Mouse (Mus musculus) megakaryocyte, adult 5-6 weeks (primary cell): ENCODE data around the gene Slc7a8. TPM values are rescaled to one million over a fixed set of nuclear protein-coding genes. Genes with fewer than 3 reads are reported as not detected.
"Not testable (repeated sequence)": the region's sequence is repeated elsewhere in the genome, so short reads cannot be mapped to it uniquely, and the experiment has no call there.

Experiments used
- ATAC-seq: 2 replicates; pipeline ENCODE4 v1.8.0; 2016; ENCODE audit warnings: mild to moderate bottlenecking, inconsistent platforms; ENCODE audit not compliant: poor library complexity, severe bottlenecking
- total RNA-seq, 2 experiments: library from RNA; stranded (forward) in 1 of 2; stranded (reverse) in 1 of 2; fragments of 153-499, 151-499 nt in 1 of 2; fragments of 221-1000, 200-1000 nt in 1 of 2; gene quantifications; 2 replicates each; pipeline versions ENCODE4 v1.2.3 to v1.2.4; 2015 to 2017

The Slc7a8 gene
- total RNA-seq, 2 experiments from 2014 or later = 1.3 to 14.3 TPM

DNA sequence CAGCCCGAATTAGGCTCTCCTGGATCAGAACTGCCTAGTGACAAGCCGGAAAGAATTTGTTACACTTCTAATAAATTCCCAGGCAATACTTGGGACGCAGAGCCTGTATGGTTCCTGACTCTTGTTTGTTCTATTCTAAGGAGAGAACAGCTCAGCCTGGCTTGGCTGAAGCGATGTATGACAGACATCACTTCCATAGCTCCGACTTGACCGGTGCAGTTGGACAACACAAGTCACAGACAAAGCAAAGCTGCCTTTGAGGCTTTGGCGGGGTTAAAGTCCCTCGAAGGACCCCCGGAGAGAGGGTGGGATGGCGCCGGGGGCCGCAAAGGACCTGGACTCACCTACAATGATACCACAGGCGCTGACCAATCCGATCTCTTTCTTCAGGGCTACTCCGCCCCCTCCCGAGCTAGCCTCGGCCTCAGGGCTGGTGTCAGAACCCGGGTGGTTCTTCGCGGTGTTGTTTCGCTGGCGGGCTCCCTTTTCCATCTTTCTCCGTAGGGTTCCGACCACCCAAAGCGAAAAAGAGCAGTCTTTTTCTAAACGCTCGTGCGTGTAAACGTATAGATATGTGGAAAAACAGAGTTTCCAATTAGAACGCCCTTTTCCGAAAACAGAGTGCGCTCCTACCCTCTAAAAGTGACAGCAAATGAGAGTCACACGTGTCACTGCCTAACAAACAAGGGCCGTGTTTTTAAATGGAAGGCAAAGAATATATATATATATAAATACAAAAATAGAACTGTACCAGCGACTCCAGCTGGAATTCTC, 723 bp downstream of the Slc7a8 start:
- peak; percentile 67 for ATAC-seq

DNA sequence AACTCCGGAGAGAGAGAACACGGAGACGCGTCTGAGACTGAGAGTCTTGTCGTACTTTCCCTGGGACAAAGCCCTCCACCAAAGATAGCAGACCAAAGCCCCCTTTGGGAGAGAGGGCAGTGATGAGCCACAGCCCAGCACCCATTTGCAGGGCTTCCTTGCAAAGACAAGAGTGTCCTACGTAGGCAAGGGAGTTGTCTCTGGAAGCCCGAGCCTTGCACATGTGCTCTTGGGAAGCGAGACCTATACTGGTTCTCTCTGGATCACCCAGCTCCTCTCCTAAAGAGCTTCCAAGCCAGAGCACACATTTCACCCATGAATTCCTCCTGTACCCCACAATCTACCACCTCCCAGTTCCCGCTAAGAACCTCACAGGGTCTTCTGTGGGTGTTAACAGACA, 1.7 kb downstream of the Slc7a8 start:
- no peak for ATAC-seq

DNA sequence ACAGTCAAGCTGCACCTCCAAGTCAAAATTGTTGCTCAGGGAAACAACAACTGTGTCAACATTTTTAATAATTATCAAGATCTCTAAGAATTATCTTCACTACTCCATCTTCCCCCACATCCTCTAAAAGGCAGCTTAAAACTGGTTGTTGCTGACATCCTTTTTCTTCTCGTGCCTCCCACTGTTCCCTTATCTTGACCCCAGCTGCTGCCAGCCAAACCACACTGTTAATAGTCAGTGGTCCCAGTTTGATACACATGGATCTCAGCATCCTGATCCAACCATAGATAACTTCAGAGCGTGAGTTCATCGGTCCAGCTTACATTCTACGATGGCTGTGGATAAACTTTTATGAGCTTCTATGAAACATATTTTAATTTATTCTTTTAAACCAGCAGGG, 3.9 kb downstream of the Slc7a8 start:
- ATAC-seq = no peak

DNA sequence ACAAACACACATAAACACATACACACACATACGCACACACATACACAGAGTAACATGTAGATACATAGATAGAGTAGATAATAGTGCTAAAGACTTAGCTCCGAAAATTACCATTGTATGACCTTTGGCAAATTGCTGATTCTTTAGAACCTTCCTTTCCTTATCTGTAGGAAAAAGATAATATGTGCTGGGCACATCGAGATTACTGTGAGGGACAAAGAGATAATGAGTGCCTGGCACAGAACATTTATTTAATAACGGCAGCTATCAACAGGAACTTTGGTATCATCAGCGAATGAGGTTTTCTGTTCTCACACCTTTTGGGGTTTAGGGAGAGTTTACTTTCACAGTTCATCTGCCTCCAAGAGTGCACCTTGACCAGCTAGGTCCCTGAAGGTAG, 5.0 kb downstream of the Slc7a8 start:
- ATAC-seq = no peak

DNA sequence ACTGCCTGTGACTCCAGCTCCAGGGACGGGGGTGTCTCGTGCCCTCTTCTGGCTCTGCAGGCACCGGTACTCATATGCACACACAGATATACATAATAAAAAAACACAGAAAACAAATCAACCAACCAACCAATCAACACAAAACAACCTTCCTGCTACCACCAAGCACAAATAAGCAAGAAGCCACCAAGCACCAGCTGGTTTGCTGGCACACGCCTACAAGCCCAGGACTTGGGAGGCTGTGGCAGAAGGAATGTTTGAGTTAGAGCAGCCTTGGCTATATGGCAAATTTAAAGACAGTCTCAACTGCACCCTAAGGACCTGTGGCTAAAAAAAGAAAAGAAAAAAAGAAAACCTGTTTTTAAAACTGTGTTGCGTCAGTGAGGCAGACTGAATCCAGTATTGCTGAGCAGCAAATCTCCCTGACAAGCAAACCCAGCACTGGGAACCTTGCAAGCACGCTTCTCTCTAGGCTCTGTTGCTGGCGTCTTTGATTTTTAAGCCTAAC, 6.2 kb downstream of the Slc7a8 start:
- no peak for ATAC-seq

DNA sequence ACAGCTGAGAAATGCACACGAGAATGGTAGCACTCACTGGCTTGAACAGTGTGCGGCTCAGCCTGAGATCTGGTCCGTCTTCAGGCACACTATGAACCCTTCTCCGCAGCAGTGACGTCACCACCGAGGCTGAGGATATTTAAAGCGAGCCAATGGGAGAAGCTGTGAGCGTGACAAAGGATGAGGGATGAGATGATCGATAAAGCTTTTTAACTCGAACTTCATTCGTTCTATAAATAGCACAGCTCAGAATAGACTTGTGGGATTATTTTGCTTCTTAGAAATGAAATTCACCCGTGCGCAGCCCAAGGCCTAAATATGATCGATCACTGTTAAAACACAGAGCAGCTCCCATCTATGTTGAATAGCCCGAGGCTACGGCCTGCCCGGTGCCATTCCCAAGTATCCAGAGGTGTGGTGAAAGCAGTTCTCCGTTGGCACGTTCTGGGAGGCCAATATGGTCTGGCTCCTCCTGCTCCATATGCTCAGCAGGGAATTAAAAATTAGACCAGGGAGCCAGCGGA, 9.4 kb downstream of the Slc7a8 start:
- no peak for ATAC-seq

DNA sequence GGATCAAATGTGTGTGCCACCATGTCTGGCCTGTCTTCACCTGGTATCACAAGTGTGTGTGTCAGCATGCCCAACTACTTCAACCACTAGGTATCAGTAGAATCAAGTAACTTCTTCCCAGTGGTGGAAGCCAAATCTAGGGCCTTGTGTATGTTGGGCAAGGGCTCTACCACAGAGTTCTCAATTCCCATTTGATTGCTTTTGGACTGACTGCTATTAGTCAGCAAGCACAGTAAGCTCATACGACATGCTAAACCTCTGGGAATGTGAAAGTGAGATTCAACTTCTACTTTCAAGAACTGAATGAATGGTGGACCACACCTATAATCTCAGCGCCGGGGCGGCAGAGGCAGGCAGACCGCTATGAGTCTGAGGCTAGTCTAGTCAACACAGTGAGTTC, 11.4 kb downstream of the Slc7a8 start:
- ATAC-seq = peak; percentile 83

DNA sequence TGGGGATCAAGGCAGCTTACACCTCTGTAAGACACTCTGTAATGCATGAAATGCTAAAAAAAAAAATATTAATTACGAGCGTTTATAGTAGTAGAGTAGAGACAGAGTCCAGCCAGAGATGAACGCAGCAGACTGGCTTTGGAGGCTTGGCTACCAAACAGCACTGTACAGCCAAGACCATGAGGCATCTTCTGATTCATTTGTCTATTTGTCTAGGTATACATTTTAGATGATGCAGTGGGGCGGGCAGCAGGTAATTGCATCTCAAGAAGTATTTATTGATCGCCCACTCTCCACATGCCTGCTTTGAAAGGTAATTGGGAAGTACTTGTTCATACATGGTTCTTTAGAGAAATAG, 12.7 kb downstream of the Slc7a8 start:
- no peak for ATAC-seq

DNA sequence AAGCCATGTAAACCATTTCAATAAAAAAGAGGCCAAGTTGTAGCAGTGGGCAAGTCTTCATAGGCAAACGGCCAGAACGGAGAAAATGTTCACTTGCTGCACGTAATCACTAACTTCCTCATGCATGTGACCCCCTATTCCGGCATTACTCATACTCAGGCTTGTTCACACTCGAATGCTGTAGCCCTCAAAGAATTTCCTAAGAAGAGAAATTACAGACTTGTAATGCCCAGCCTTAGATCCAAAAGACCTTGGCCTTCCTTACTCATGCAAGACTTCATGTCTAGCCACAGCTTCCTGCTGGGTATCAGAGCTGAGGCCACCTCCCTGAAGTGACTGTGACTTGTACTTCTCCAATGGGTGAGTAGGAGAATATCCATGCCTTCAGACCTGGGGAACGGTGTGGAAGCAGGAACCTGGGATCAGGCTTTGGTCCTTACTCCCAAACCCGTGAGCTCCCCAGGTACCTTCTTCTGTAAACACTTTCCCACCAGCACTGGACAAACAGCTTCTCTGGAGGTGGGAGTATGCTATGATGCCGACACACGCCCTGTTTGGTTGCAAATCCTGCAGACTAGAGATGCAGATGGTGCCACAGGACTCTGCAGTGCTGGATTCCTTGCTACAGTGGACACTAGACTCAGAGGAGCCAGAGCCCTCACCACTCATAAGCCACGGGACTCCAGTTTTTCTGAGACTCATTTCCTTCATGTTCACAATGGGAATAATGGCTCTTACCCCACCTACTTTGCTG, 13.3 kb downstream of the Slc7a8 start:
- peak; percentile 57 for ATAC-seq

DNA sequence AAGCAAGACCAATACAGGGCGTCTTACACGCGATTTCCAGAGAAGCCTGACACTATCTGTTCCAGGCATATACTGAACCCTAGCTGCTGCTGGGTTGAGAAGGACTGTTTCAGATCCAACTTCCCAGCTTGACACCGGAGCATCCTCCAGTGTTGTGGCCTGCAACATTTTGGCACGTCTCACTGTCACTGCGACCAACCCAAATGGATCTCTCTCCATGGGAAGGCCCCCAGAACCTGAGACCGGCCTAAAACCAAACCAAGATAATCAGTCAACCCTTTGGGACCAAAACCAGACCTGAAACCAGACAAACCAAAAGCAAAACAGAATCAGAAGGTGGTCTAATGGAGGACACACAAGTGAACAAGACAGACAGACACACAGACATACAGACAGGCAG, 14.8 kb downstream of the Slc7a8 start:
- ATAC-seq = not testable (repeated sequence)

DNA sequence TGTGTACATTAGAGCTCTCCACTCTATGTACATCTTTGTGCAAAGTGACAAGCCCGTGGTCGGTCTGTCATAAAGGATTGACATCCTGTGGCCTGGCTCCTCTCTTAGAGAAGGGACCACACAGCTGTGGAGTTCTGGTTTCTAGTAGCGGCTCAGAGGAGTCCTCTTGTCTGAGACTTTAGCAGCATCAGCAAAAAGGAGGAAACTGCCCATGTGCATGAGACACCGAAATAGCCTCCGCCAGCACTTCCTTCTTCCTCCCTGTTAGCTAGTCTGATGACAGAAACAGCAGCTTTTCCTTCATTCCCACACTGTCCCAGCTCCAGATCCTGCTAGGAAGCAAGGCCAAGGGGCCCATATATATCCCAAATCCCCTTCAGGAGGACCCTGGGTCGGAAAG, 25.4 kb downstream of the Slc7a8 start:
- peak; percentile 73 for ATAC-seq

DNA sequence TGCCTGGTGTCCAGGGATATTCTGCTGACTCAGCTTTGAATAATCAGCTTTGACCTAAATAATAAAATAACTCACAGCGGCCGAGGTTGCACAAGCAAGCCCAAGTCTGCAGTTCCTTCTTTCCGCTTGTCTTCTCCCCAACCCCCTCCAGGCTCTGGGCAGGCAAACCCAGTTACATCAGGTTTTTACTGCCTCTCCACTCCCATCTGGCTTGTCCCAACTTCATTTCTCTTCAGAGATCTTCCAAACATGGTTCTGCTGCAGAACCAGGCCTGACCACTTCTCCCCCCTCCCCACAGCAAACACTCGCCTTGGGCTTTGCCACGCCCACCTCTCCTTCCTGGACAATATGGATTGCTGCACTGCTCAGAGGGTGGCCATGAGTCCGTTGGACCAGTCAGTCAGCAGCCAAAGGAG, 27.1 kb downstream of the Slc7a8 start:
- ATAC-seq = peak; percentile 80

DNA sequence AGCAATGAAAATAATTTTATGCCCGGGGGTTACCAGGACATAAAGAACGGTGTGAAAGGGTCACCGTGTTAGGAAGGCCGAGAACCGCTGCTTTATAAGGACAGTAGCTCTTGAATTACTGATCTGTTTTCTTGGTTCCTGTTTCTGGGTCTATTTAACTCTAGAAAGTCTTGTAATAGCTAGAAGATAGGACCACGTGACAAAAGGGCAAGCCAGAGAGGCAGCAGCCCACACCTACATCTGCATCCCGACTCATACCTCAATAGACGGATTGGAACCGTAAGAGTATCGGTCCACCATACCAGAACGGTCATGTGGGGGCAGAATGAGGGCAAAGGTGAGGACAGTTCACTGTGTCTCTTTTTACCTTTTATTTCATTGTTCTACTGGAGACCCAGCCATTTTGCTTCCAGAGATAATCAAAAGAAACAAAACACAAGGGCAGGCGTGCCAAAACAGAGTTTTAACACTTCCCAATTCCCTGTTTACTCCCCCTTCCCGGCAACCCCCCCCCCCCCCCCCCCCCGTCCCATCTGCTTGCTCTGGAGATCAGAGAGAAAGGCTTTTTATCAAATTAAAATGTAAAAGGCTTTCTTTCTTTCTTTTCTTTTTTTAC, 27.7 kb downstream of the Slc7a8 start:
- ATAC-seq = peak; percentile 21; the same call in 1 of the 2 replicates

DNA sequence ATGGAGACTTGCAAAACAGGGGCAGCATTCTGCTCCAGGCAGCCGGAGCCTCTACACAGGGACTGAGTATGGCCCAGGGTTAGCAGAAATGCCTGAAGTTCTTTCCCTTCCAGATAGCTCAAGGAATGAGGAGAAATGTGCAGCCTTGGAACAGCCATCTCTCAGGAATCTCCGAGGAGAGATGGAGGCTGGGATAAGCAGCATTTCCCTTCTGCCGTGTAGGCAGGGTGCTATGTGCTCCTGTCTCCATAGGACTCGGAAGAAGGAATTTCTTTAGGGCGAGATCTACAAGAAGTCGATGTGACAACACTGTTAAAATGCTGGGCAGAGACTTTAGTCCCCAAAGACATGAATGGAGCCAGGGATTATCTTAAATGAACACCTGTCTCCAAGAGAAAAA, 28.8 kb downstream of the Slc7a8 start:
- ATAC-seq = no peak

DNA sequence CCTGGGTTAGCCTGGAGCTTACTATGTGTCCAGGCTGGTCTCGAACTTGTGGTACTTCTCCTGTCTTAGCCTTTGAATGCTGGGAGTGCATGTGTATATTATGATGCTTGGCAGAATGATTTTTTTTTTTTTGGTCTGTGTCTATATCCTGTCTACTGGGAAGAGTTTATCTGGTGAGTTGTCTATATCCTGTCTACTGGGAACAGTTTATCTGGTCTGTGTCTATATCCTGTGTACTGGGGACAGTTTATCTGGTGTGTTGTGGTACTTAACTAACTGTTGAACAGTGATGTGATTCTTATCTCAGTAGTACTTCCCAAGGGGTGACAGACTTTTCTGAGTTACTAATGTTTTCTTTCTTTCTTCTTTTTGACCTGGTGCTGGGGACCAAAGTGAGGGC, 30.0 kb downstream of the Slc7a8 start:
- no peak for ATAC-seq

DNA sequence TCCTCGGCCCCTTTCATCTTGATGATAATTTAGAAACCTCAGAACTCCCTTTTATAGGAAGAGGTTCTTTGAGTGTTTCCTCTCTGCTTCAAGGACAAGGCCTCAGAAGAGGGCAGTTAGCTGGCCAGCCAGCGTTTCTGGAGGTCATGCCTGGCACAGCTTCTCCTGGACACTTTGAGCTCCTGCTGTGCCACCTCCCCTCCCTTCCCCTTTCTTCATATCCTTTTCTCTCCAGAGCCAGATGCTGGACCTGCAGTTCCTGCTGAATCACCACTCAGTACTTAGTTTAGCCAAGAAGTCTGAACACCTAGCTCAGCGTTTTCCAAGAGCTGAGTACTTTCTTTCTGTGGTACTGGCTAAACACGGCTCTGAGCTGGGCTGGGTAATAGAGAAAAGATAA, 32.5 kb downstream of the Slc7a8 start:
- peak; percentile 57 for ATAC-seq

DNA sequence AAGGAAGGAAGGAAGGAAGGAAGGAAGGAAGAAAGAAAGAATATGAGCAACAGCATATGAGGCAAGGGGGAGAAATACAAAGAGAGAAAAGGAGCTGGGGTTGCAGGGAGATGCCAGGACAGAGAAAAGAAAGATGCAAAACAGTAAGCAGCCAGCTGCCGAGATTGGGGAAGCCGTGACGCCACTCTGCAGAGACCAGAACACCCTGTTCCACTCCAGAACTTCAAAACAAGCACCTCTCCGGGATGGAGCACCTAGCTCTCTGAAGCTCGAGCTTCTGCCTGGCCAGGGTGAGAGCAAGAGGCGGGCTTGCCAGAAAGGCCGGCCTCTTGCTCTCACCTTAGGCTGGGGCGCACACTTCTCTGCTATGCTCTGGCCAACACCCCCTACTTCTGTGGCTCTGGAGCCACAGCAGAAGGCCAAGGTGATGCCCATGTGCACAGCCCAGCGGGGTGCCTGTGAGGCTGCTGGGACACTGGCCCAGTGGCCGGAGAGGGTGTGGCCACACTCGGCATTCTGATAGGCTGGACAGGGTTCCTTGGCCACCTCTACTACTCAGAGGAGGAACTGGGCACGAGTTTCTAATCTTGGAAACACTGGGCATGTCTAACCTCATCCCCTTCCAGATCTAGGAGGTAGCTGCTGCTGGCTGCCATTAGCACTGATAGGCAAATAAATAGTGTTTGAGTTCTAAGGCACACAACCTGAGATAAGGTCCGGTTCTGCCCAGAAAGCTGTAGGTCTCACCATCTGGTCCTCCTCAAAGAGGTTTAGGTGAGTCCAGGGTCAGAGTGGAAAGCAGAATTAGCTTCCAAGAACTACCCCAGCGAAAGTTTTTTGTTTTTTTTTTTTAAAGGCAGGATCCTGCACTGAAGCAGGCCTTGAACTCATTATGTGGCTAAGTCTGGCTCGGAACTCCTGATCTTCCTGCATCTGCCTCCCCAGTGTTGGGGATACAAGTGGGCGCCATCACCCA, 33.5 kb downstream of the Slc7a8 start:
- ATAC-seq = no peak

DNA sequence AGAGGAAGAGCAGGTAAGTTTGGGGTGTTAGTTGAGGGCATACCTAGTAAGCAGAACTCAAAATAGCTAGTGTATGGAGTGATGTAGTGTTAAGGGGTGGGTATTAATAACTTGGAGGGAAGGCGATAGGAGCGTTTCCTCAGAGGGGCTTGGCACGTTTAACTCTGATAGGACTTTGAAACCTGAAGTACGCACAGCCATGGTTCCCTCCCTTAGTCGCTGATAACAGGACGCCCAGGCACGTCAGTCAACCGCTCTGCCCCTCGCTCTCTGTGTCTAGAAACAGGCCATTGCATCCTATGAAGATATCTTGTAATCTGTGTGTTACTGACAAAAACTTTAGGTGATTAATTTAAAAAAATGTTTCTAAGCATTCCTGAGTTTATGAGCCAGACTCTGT, 35.7 kb downstream of the Slc7a8 start:
- no peak for ATAC-seq

DNA sequence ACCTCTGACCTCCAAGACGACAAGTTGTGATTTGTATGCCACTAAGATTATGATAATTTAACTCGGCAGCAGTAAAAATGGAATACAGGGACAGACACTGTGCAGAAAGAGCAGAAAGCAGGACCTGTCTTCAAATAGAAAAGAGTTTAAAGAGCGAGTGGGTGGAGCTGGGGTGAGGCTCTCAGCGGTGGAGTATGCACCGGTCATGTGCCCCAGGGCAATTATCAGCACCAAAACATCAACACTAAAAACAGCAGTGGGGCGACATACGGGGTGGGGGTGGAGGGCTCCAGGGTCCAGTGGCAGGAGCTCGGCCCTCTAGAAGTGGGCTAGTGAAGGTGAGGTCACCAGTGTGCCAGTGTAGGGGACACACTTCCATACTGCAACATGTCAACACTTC, 37.3 kb downstream of the Slc7a8 start:
- ATAC-seq = no peak

DNA sequence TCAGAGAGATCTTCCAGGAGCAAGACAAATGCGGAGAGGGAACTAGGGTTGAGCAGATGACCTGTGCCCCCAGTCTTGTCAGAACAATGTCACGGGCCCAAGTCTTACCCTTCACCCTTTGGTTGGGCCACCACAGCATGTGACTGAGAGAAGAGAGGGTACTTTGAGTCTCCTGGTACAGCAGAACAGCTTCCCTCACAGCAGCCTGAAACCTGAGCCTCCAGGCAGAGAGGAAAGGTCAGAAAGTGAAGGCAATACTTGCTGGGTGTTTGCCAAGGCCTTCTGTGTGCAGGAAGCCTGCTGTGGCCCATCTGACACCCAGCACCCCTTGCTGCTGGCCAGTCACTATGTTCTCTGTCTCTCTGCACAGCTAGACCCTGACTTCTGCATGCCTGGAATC, 39.4 kb downstream of the Slc7a8 start:
- ATAC-seq = no peak
